Mouse (Mus musculus) heart, adult 2 months (tissue): ENCODE measurements at regions not wholly inside any gene's neighbourhood (a gene's known extent, or its start where the extent isn't known, plus 50 kb on each side); places are given as distances from the start of the nearest gene placed in this dataset.

Source experiments
- CTCF ChIP-seq: fragments of 200-600 bp; IDR thresholded peaks from 2 replicates; pipeline ENCODE4 v1.8.1; 2022; ENCODE audit warnings: antibody characterized with exemption, mild to moderate bottlenecking, moderate library complexity
- EP300 ChIP-seq: fragments of 200-500 bp; IDR thresholded peaks from 2 replicates; pipeline ENCODE4 v1.6.1; 2011; ENCODE audit warnings: low read depth, low read length, control low read depth; ENCODE audit not compliant: insufficient read depth
- POLR2A ChIP-seq: fragments of 200-500 bp; IDR thresholded peaks from 2 replicates; pipeline ENCODE4 v1.6.1; 2011; ENCODE audit warnings: mild to moderate bottlenecking, low read depth, low read length, control low read depth; ENCODE audit not compliant: insufficient read depth

- TF ChIP-seq CTCF = no peak
- no peak for TF ChIP-seq POLR2A
- TF ChIP-seq EP300 = no peak
These were observed 79.6 kb upstream of the Smim23 start for GRCm38 (mm10) chr11:32903970-32904369.
